Mouse (Mus musculus): Measurements from ENCODE around the gene Fbxo9. TPM values are rescaled to one million over a fixed set of nuclear protein-coding genes. Genes with fewer than 3 reads are reported as not detected.

The Fbxo9 gene
- polyA plus RNA-seq, 1 experiment from 2014 or later = 38.0 TPM

DNA sequence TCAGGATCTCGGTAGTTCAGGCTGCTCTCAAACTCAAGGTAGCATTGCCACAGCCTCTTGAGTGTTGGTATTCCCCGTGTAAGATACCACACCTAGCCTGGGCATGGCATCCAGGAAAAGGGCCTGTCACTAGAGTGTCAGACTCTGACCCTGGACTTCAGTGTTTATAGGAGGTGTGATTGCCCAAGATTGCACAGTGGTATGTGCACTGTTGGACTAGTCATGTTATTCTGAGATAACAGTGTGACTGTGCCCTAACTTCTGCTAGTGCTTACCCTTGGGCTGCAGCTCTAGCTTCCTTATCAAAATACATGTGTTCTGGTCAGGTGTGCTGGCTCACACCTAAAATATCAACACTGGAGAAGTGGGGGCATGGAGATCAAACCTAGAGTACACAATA is 8.8 kb upstream of the Fbxo9 start:
- H3K4me2 ChIP-seq = no peak overlapping the region
- H3K9ac ChIP-seq (ENCODE audit: low read depth, low read length) = no peak overlapping the region
- WGBS (ENCODE audit: insufficient replicate concordance) = 77% methylated on average over 2 of the region's 2 CpGs
- ATAC-seq (replicated peaks; ENCODE audit: insufficient number of reproducible peaks, low FRiP score, low TSS enrichment) = no peak
- H3K27me3 ChIP-seq (ENCODE audit: control insufficient read depth, insufficient read depth, low read length) = no peaks in the 10 kb centered on the region
- no peaks in the 10 kb centered on the region for H3K36me3 ChIP-seq (ENCODE audit: control insufficient read depth, insufficient read depth, low read length)
- no peak overlapping the region for H3K4me3 ChIP-seq (ENCODE audit: low read depth, low read length)
- H3K27ac ChIP-seq (ENCODE audit: low read depth, low read length) = no peak overlapping the region
- H3K4me1 ChIP-seq (ENCODE audit: control insufficient read depth, insufficient read depth, low read length) = peaks cover 23% of the 10 kb centered on the region
- no peaks in the 10 kb centered on the region for H3K9me3 ChIP-seq (replicated peaks; ENCODE audit: control insufficient read depth, low read length)

DNA sequence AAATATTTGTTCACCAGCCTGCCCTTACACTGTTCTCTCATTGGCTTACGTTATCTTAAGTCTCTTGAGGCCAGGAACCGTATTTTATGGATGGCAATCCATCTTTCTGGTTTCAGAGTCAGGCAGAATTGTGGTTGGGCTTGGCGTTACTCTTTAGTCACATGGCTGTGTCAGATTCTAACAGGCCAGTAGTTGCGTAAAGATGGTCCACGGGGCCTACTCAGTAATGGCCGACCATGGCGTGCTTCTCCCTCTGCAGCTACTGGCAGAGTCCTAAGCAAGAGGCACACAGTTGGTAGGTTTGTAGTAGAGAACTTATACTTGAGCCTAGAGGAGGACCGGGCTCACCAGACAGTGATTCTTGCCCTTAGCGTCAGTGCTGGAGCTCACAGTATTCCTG is 6.9 kb upstream of the Fbxo9 start:
- H3K4me3 ChIP-seq (ENCODE audit: low read depth, low read length) = no peak overlapping the region
- H3K27me3 ChIP-seq (ENCODE audit: control insufficient read depth, insufficient read depth, low read length) = no peaks in the 10 kb centered on the region
- WGBS (ENCODE audit: insufficient replicate concordance) = 81% methylated on average over 9 of the region's 9 CpGs
- H3K9me3 ChIP-seq (replicated peaks; ENCODE audit: control insufficient read depth, low read length) = no peaks in the 10 kb centered on the region
- no peak overlapping the region for H3K27ac ChIP-seq (ENCODE audit: low read depth, low read length)
- no peaks in the 10 kb centered on the region for H3K36me3 ChIP-seq (ENCODE audit: control insufficient read depth, insufficient read depth, low read length)
- no peak overlapping the region for H3K4me2 ChIP-seq
- peaks cover 11% of the 10 kb centered on the region; the same call in 1 of the 2 replicates for H3K4me1 ChIP-seq (ENCODE audit: control insufficient read depth, insufficient read depth, low read length)
- no peak for ATAC-seq (replicated peaks; ENCODE audit: insufficient number of reproducible peaks, low FRiP score, low TSS enrichment)
- H3K9ac ChIP-seq (ENCODE audit: low read depth, low read length) = no peak overlapping the region

DNA sequence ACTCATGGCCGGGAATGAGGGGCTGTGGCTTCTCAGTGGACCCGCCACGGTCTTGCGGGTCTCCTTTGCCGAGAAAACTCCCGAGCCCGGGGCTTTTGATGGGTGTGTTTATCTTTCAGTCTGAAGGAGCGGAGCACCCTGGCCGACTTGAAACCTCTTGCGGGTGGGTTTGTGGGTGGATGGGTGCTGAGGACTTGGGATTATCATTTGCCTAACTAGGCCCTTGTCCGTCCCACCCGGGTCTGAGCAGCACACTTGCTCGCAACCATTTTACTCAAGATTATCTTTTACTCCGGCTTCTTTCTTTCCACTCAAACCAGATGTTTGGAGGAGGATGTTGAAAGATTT is 4.6 kb upstream of the Fbxo9 start:
- H3K9me3 ChIP-seq (replicated peaks; ENCODE audit: control insufficient read depth, low read length) = no peaks in the 10 kb centered on the region
- H3K27ac ChIP-seq (ENCODE audit: low read depth, low read length) = peak overlapping the region; percentile 73
- H3K36me3 ChIP-seq (ENCODE audit: control insufficient read depth, insufficient read depth, low read length) = no peaks in the 10 kb centered on the region
- 1% methylated on average over 14 of the region's 14 CpGs for WGBS (ENCODE audit: insufficient replicate concordance)
- no peaks in the 10 kb centered on the region for H3K27me3 ChIP-seq (ENCODE audit: control insufficient read depth, insufficient read depth, low read length)
- peak overlapping the region; percentile 73 for H3K4me2 ChIP-seq
- H3K4me1 ChIP-seq (ENCODE audit: control insufficient read depth, insufficient read depth, low read length) = peaks cover 11% of the 10 kb centered on the region; the same call in 1 of the 2 replicates
- peak overlapping the region; percentile 83 for H3K4me3 ChIP-seq (ENCODE audit: low read depth, low read length)
- H3K9ac ChIP-seq (ENCODE audit: low read depth, low read length) = peak overlapping the region; percentile 98
- no peak for ATAC-seq (replicated peaks; ENCODE audit: insufficient number of reproducible peaks, low FRiP score, low TSS enrichment)

- Histone ChIP-seq H3K9me3 (replicated peaks; ENCODE audit: control insufficient read depth, low read length) (no peaks in the 10 kb centered on the region), H3K27me3 (ENCODE audit: control insufficient read depth, insufficient read depth, low read length) (no peaks in the 10 kb centered on the region), H3K4me1 (ENCODE audit: control insufficient read depth, insufficient read depth, low read length) (peaks cover 11% of the 10 kb centered on the region; the same call in 1 of the 2 replicates), H3K27ac (ENCODE audit: low read depth, low read length) (peak overlapping the region; percentile 73), H3K36me3 (ENCODE audit: control insufficient read depth, insufficient read depth, low read length) (no peaks in the 10 kb centered on the region), H3K4me3 (ENCODE audit: low read depth, low read length) (peak overlapping the region; percentile 83), H3K9ac (ENCODE audit: low read depth, low read length) (peak overlapping the region; percentile 98), H3K4me2 (peak overlapping the region; percentile 73)
- ATAC-seq (replicated peaks; ENCODE audit: insufficient number of reproducible peaks, low FRiP score, low TSS enrichment) = peak; percentile 64
- WGBS (ENCODE audit: insufficient replicate concordance) = 3% methylated on average over 47 of the region's 47 CpGs
Measured at GRCm38 (mm10) chr9:78112770-78113537, 4.1 kb upstream of the Fbxo9 start.

GRCm38 (mm10) chr9:78111456-78111855 is 2.6 kb upstream of the Fbxo9 start:
- no peak for ATAC-seq (replicated peaks; ENCODE audit: insufficient number of reproducible peaks, low FRiP score, low TSS enrichment)
- 88% methylated on average over 2 of the region's 2 CpGs for WGBS (ENCODE audit: insufficient replicate concordance)
- no peaks in the 10 kb centered on the region for H3K27me3 ChIP-seq (ENCODE audit: control insufficient read depth, insufficient read depth, low read length)
- no peak overlapping the region for H3K9ac ChIP-seq (ENCODE audit: low read depth, low read length)
- H3K4me2 ChIP-seq = no peak overlapping the region
- H3K27ac ChIP-seq (ENCODE audit: low read depth, low read length) = no peak overlapping the region
- no peaks in the 10 kb centered on the region for H3K9me3 ChIP-seq (replicated peaks; ENCODE audit: control insufficient read depth, low read length)
- no peak overlapping the region for H3K4me3 ChIP-seq (ENCODE audit: low read depth, low read length)
- peaks cover 14% of the 10 kb centered on the region for H3K4me1 ChIP-seq (ENCODE audit: control insufficient read depth, insufficient read depth, low read length)
- H3K36me3 ChIP-seq (ENCODE audit: control insufficient read depth, insufficient read depth, low read length) = no peaks in the 10 kb centered on the region

DNA sequence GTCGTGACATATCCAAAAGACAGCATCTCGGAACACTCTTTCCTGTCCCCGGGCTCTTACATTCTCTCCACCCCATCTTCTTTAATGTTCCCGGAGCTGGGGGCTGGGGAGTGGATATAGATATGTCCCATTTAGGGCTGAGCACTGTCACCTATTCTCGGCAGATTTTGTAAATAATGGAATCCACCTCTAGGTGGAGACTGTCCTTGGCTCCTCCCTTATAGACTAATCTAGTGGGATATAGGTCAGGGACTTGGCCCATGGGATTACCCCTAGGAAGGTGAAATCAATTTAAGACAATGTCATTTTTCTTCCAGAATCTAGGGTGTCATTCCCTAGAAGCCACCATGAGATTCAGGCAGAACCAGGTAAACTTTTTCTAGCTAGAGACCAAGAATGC is 791 bp upstream of the Fbxo9 start:
- Histone ChIP-seq H3K36me3 (ENCODE audit: control insufficient read depth, insufficient read depth, low read length) (no peaks in the 10 kb centered on the region), H3K4me1 (ENCODE audit: control insufficient read depth, insufficient read depth, low read length) (peaks cover 11% of the 10 kb centered on the region), H3K9me3 (replicated peaks; ENCODE audit: control insufficient read depth, low read length) (no peaks in the 10 kb centered on the region), H3K27me3 (ENCODE audit: control insufficient read depth, insufficient read depth, low read length) (no peaks in the 10 kb centered on the region), H3K9ac (ENCODE audit: low read depth, low read length) (0 out of 2 replicates have a peak overlapping the region, but pooled peaks have one; percentile 68), H3K4me3 (ENCODE audit: low read depth, low read length) (peak overlapping the region; percentile 93), H3K4me2 (peak overlapping the region; percentile 67), H3K27ac (ENCODE audit: low read depth, low read length) (no peak overlapping the region)
- ATAC-seq (replicated peaks; ENCODE audit: insufficient number of reproducible peaks, low FRiP score, low TSS enrichment) = no peak
- WGBS (ENCODE audit: insufficient replicate concordance) = 37% methylated on average over 5 of the region's 5 CpGs

GRCm38 (mm10) chr9:78107912-78108795 is 711 bp downstream of the Fbxo9 start:
- peak; percentile 80 for ATAC-seq (replicated peaks; ENCODE audit: insufficient number of reproducible peaks, low FRiP score, low TSS enrichment)
- under 1% methylated on average over 87 of the region's 88 CpGs for WGBS (ENCODE audit: insufficient replicate concordance)
- no peaks in the 10 kb centered on the region for H3K9me3 ChIP-seq (replicated peaks; ENCODE audit: control insufficient read depth, low read length)

GRCm38 (mm10) chr9:78107582-78107911 is 1.3 kb downstream of the Fbxo9 start:
- H3K9ac ChIP-seq (ENCODE audit: low read depth, low read length) = peak overlapping the region; percentile 93
- peak overlapping the region; percentile 67 for H3K4me2 ChIP-seq
- WGBS (ENCODE audit: insufficient replicate concordance) = 21% methylated on average over 6 of the region's 6 CpGs
- peak overlapping the region; percentile 94 for H3K27ac ChIP-seq (ENCODE audit: low read depth, low read length)
- H3K4me3 ChIP-seq (ENCODE audit: low read depth, low read length) = peak overlapping the region; percentile 93
- no peaks in the 10 kb centered on the region for H3K27me3 ChIP-seq (ENCODE audit: control insufficient read depth, insufficient read depth, low read length)
- ATAC-seq (replicated peaks; ENCODE audit: insufficient number of reproducible peaks, low FRiP score, low TSS enrichment) = no peak
- peaks cover 3% of the 10 kb centered on the region for H3K4me1 ChIP-seq (ENCODE audit: control insufficient read depth, insufficient read depth, low read length)
- H3K9me3 ChIP-seq (replicated peaks; ENCODE audit: control insufficient read depth, low read length) = no peaks in the 10 kb centered on the region
- H3K36me3 ChIP-seq (ENCODE audit: control insufficient read depth, insufficient read depth, low read length) = no peaks in the 10 kb centered on the region

More at GRCm38 (mm10) chr9:78107912-78108795, 711 bp downstream of the Fbxo9 start:
- peak overlapping the region; percentile 67 for H3K4me2 ChIP-seq
- H3K27me3 ChIP-seq (ENCODE audit: control insufficient read depth, insufficient read depth, low read length) = no peaks in the 10 kb centered on the region
- H3K27ac ChIP-seq (ENCODE audit: low read depth, low read length) = peak overlapping the region; percentile 94
- H3K4me3 ChIP-seq (ENCODE audit: low read depth, low read length) = peak overlapping the region; percentile 93
- no peaks in the 10 kb centered on the region for H3K36me3 ChIP-seq (ENCODE audit: control insufficient read depth, insufficient read depth, low read length)
- peaks cover 6% of the 10 kb centered on the region for H3K4me1 ChIP-seq (ENCODE audit: control insufficient read depth, insufficient read depth, low read length)
- peak overlapping the region; percentile 93 for H3K9ac ChIP-seq (ENCODE audit: low read depth, low read length)
